Mouse (Mus musculus): ENCODE measurements around the gene Kank3. TPM values are rescaled to one million over a fixed set of nuclear protein-coding genes. Genes with fewer than 3 reads are reported as not detected.

Kank3 gene
- polyA plus RNA-seq, 1 experiment from 2014 or later: 44.7 TPM

- H3K27ac ChIP-seq: no peak overlapping the region
- DNase-seq (ENCODE audit: low spot score): no peak
- WGBS: 45% methylated on average over 9 of the region's 9 CpGs
- no peaks in the 10 kb centered on the region for H3K27me3 ChIP-seq (ENCODE audit: control insufficient read depth, insufficient read depth, low read length)
- no peaks in the 10 kb centered on the region for H3K4me1 ChIP-seq (replicated peaks; ENCODE audit: control insufficient read depth, insufficient read depth, low read length)
- H3K36me3 ChIP-seq (replicated peaks; ENCODE audit: control insufficient read depth, insufficient read depth): no peaks in the 10 kb centered on the region
- no peaks in the 10 kb centered on the region for H3K9me3 ChIP-seq (ENCODE audit: control insufficient read depth, low read length)
- no peak for ATAC-seq (ENCODE audit: low FRiP score)
- no peak overlapping the region for H3K4me3 ChIP-seq (replicated peaks; ENCODE audit: low read length)
- H3K9ac ChIP-seq: no peak overlapping the region
- no peak overlapping the region for H3K4me2 ChIP-seq (replicated peaks)
Measured at GRCm38 (mm10) chr17:33865330-33866030, 55.2 kb downstream of the Kank3 start.

Other genes starting within 250 kb of the Kank3 start
- 81.3 and 85.9 TPM in 2 replicates for gene Zfp414, start 181.4 kb upstream of the Kank3 start, polyA plus RNA-seq (2014; fragmentation: Nextera tagmentation; extraction: Ambion mirVana)
- 0.37 and 0.70 TPM in 2 replicates for gene Pram1, start 172.5 kb upstream of the Kank3 start, polyA plus RNA-seq (2014; fragmentation: Nextera tagmentation; extraction: Ambion mirVana)
- gene Hnrnpm, start 123.7 kb upstream of the Kank3 start, polyA plus RNA-seq (2014; fragmentation: Nextera tagmentation; extraction: Ambion mirVana): 161 and 173 TPM in 2 replicates
- gene March2, start 91.8 kb upstream of the Kank3 start, polyA plus RNA-seq (2014; fragmentation: Nextera tagmentation; extraction: Ambion mirVana): 69.0 and 72.1 TPM in 2 replicates
- 370 and 430 TPM in 2 replicates for gene Rab11b, start 50.0 kb upstream of the Kank3 start, polyA plus RNA-seq (2014; fragmentation: Nextera tagmentation; extraction: Ambion mirVana)
- 19.1 and 25.1 TPM in 2 replicates for gene Angptl4, start 28.7 kb upstream of the Kank3 start, polyA plus RNA-seq (2014; fragmentation: Nextera tagmentation; extraction: Ambion mirVana)
- gene Rps28, start 14.0 kb downstream of the Kank3 start, polyA plus RNA-seq (2014; fragmentation: Nextera tagmentation; extraction: Ambion mirVana): 580 and 749 TPM in 2 replicates
- gene Ndufa7, start 14.1 kb downstream of the Kank3 start, polyA plus RNA-seq (2014; fragmentation: Nextera tagmentation; extraction: Ambion mirVana): 487 and 568 TPM in 2 replicates
- 57.5 and 59.6 TPM in 2 replicates for gene Cd320, start 32.6 kb downstream of the Kank3 start, polyA plus RNA-seq (2014; fragmentation: Nextera tagmentation; extraction: Ambion mirVana)
- not detected in 2 replicates for gene Gm7029, start 63.3 kb downstream of the Kank3 start, polyA plus RNA-seq (2014; fragmentation: Nextera tagmentation; extraction: Ambion mirVana)
- gene Kifc1, start 80.1 kb downstream of the Kank3 start, polyA plus RNA-seq (2014; fragmentation: Nextera tagmentation; extraction: Ambion mirVana): 1.7 and 1.8 TPM in 2 replicates
- gene Platr17, start 94.6 kb downstream of the Kank3 start, polyA plus RNA-seq (2014; fragmentation: Nextera tagmentation; extraction: Ambion mirVana): 0.59 TPM in 1 of 2 replicates, not detected in the other
- gene Daxx, start 98.9 kb downstream of the Kank3 start, polyA plus RNA-seq (2014; fragmentation: Nextera tagmentation; extraction: Ambion mirVana): 39.2 and 43.2 TPM in 2 replicates
- gene Tapbp, start 105.4 kb downstream of the Kank3 start, polyA plus RNA-seq (2014; fragmentation: Nextera tagmentation; extraction: Ambion mirVana): 24.9 and 29.6 TPM in 2 replicates
- gene Zbtb22, start 105.4 kb downstream of the Kank3 start, polyA plus RNA-seq (2014; fragmentation: Nextera tagmentation; extraction: Ambion mirVana): 10.4 and 11.4 TPM in 2 replicates
- gene Rgl2, start 119.0 kb downstream of the Kank3 start, polyA plus RNA-seq (2014; fragmentation: Nextera tagmentation; extraction: Ambion mirVana): 47.7 and 49.2 TPM in 2 replicates
- gene Pfdn6, start 129.8 kb downstream of the Kank3 start, polyA plus RNA-seq (2014; fragmentation: Nextera tagmentation; extraction: Ambion mirVana): 157 and 161 TPM in 2 replicates
- gene Wdr46, start 130.1 kb downstream of the Kank3 start, polyA plus RNA-seq (2014; fragmentation: Nextera tagmentation; extraction: Ambion mirVana): 15.6 and 19.5 TPM in 2 replicates
- gene B3galt4, start 141.0 kb downstream of the Kank3 start, polyA plus RNA-seq (2014; fragmentation: Nextera tagmentation; extraction: Ambion mirVana): 7.8 and 9.2 TPM in 2 replicates
- gene Vps52, start 145.3 kb downstream of the Kank3 start, polyA plus RNA-seq (2014; fragmentation: Nextera tagmentation; extraction: Ambion mirVana): 56.0 and 56.6 TPM in 2 replicates
- gene Rps18, start 145.5 kb downstream of the Kank3 start, polyA plus RNA-seq (2014; fragmentation: Nextera tagmentation; extraction: Ambion mirVana): 804 and 966 TPM in 2 replicates
- gene H2-K1, start 189.8 kb downstream of the Kank3 start, polyA plus RNA-seq (2014; fragmentation: Nextera tagmentation; extraction: Ambion mirVana): 12.5 and 16.5 TPM in 2 replicates
- 6.3 and 7.8 TPM in 2 replicates for gene Ring1, start 214.2 kb downstream of the Kank3 start, polyA plus RNA-seq (2014; fragmentation: Nextera tagmentation; extraction: Ambion mirVana)
- 64.3 and 67.3 TPM in 2 replicates for gene H2-Ke6, start 217.5 kb downstream of the Kank3 start, polyA plus RNA-seq (2014; fragmentation: Nextera tagmentation; extraction: Ambion mirVana)
- gene Slc39a7, start 221.2 kb downstream of the Kank3 start, polyA plus RNA-seq (2014; fragmentation: Nextera tagmentation; extraction: Ambion mirVana): 87.1 and 97.0 TPM in 2 replicates
- 32.2 and 34.5 TPM in 2 replicates for gene Rxrb, start 221.3 kb downstream of the Kank3 start, polyA plus RNA-seq (2014; fragmentation: Nextera tagmentation; extraction: Ambion mirVana)
- gene Col11a2, start 228.9 kb downstream of the Kank3 start, polyA plus RNA-seq (2014; fragmentation: Nextera tagmentation; extraction: Ambion mirVana): 2.7 and 3.4 TPM in 2 replicates

All from hindbrain, embryonic 14.5 days (tissue).